27 mouse cellular contexts compared by ENCODE assay signal in the genomic region with DNA sequence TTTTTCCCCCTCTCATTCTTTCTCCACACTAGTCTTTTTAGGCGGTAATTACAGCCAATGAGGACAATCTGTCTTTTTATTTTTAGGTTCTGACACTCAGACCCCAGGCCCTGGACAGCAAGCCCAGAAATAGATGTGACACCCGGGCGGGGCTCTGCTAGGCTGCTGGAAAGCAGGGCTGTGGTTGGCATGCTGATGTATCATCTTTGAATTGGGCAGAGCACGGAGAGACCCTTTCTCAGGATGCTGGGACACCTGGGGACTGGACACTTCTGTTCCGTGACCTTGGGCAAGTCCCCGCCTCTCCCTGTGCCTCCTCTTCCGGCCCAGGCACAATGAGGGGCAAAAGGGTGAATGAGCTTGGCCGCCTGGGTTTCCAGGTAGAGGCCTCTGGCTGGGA.
DNase-seq lines count a peak whose midpoint lies in the region; ATAC-seq lines count a peak whose summit lies in the region.
"Had no signal": no experiment of that assay in that cellular context is flagged by ENCODE, and none has a peak within 500 bp of the region (broad histone marks: within the 10 kb centered on the region; RNA-seq: fewer than 3 reads in every experiment).

No protein-coding gene starts in this region.

- H3K4me2 ChIP-seq in forebrain, embryonic 12.5 days = no peak overlapping the region
- no peak overlapping the region for H3K4me2 ChIP-seq in heart, embryonic 11.5 days
- no peak overlapping the region for H3K4me2 ChIP-seq in heart, embryonic 14.5 days (ENCODE audit: low read length)
- no peak overlapping the region for H3K4me2 ChIP-seq in hindbrain, embryonic 16.5 days (ENCODE audit: low read length)
- H3K4me2 ChIP-seq: embryonic facial prominence, embryonic 13.5 days; hindbrain, embryonic 12.5 days; hindbrain, embryonic 15.5 days; intestine, embryonic 15.5 days had no signal

- H3K27me3 ChIP-seq in forebrain, embryonic 10.5 days (ENCODE audit: poor library complexity, severe bottlenecking) = peaks cover 48% of the 10 kb centered on the region
- H3K27me3 ChIP-seq in forebrain, embryonic 12.5 days = peaks cover 9% of the 10 kb centered on the region; the same call in 1 of the 2 replicates
- no peaks in the 10 kb centered on the region for H3K27me3 ChIP-seq in heart, embryonic 11.5 days (ENCODE audit: control insufficient read depth, insufficient read depth, low read length)
- no peaks in the 10 kb centered on the region for H3K27me3 ChIP-seq in heart, embryonic 14.5 days (ENCODE audit: control insufficient read depth, insufficient read depth, low read length)
- H3K27me3 ChIP-seq in hindbrain, embryonic 10.5 days (ENCODE audit: insufficient read depth, poor library complexity, severe bottlenecking) = peaks cover 100% of the 10 kb centered on the region
- H3K27me3 ChIP-seq in hindbrain, embryonic 16.5 days (replicated peaks; ENCODE audit: control insufficient read depth, insufficient read depth, low read length) = peaks cover 2% of the 10 kb centered on the region
- H3K27me3 ChIP-seq: embryonic facial prominence, embryonic 13.5 days; intestine, embryonic 15.5 days had no signal

- intact Hi-C loops in heart, postnatal 25 days (cut with DNase I) = no loop called here

- peaks cover 80% of the 10 kb centered on the region for H3K4me1 ChIP-seq in forebrain, embryonic 10.5 days
- peaks cover 48% of the 10 kb centered on the region for H3K4me1 ChIP-seq in forebrain, embryonic 12.5 days
- peaks cover 48% of the 10 kb centered on the region for H3K4me1 ChIP-seq in heart, embryonic 11.5 days (ENCODE audit: control insufficient read depth, insufficient read depth, low read length)
- H3K4me1 ChIP-seq in heart, embryonic 14.5 days (ENCODE audit: control insufficient read depth in 2 of 2, insufficient read depth in 2 of 2, low read length in 2 of 2) = peaks cover 58 to 62% of the 10 kb centered on the region in 2 experiments
- peaks cover 60% of the 10 kb centered on the region for H3K4me1 ChIP-seq in hindbrain, embryonic 10.5 days (replicated peaks)
- no peaks in the 10 kb centered on the region for H3K4me1 ChIP-seq in hindbrain, embryonic 16.5 days (ENCODE audit: control insufficient read depth, insufficient read depth, low read depth, low read length)

- DNase-seq in forebrain, embryonic 10.5 days (ENCODE audit: extremely low spot score, low spot score) = no peak
- no peak for DNase-seq in heart, postnatal 25 days (ENCODE audit: low spot score)
- no peak for DNase-seq in heart, adult 9 months (ENCODE audit: low spot score in 2 of 2)
- DNase-seq in hindbrain, embryonic 10.5 days (ENCODE audit: low spot score) = no peak
- DNase-seq: adrenal gland, postnatal 25 days; cerebellum, adult 11-12 months; cerebellum, adult 8-10 months; cerebellum, postnatal 10 days; cerebellum, postnatal 36 days; embryo, embryonic 11 days; forebrain, postnatal 0 days; gastrocnemius, adult 2 months; gastrocnemius, postnatal 14 days; kidney, adult 11 months; kidney, adult 9 months had no signal

- H3K36me3 ChIP-seq in forebrain, embryonic 10.5 days (replicated peaks) = no peaks in the 10 kb centered on the region
- H3K36me3 ChIP-seq in forebrain, embryonic 12.5 days (replicated peaks) = no peaks in the 10 kb centered on the region
- H3K36me3 ChIP-seq in heart, embryonic 11.5 days (ENCODE audit: control insufficient read depth, insufficient read depth, low read length) = no peaks in the 10 kb centered on the region
- no peaks in the 10 kb centered on the region for H3K36me3 ChIP-seq in heart, embryonic 14.5 days (ENCODE audit: control insufficient read depth, insufficient read depth, low read length)
- no peaks in the 10 kb centered on the region for H3K36me3 ChIP-seq in hindbrain, embryonic 10.5 days
- no peaks in the 10 kb centered on the region for H3K36me3 ChIP-seq in hindbrain, embryonic 16.5 days (ENCODE audit: control insufficient read depth, insufficient read depth, low read length)
- H3K36me3 ChIP-seq: embryonic facial prominence, embryonic 10.5 days; embryonic facial prominence, embryonic 13.5 days; hindbrain, embryonic 12.5 days; hindbrain, embryonic 15.5 days; intestine, embryonic 15.5 days had no signal

- H3K27ac ChIP-seq in forebrain, embryonic 10.5 days = 0 out of 2 replicates have a peak overlapping the region, but pooled peaks have one; percentile 77
- H3K27ac ChIP-seq in forebrain, embryonic 12.5 days = no peak overlapping the region
- peak overlapping the region; percentile 29 for H3K27ac ChIP-seq in heart, embryonic 11.5 days (ENCODE audit: low read depth, low read length)
- peak overlapping the region; percentile 77 for H3K27ac ChIP-seq in heart, embryonic 14.5 days (replicated peaks in 1 of 2; ENCODE audit: control insufficient read depth in 1 of 2, insufficient read depth in 1 of 2, low read depth in 2 of 2, low read length in 2 of 2)
- H3K27ac ChIP-seq in hindbrain, embryonic 10.5 days = peak overlapping the region; percentile 3; the same call in 1 of the 2 replicates
- no peak overlapping the region for H3K27ac ChIP-seq in hindbrain, embryonic 16.5 days (ENCODE audit: low read depth, low read length)
- H3K27ac ChIP-seq: embryonic facial prominence, embryonic 10.5 days; embryonic facial prominence, embryonic 13.5 days; gastrocnemius, adult 2 months; hindbrain, embryonic 12.5 days; hindbrain, embryonic 15.5 days; intestine, embryonic 15.5 days had no signal

- H3K4me3 ChIP-seq in forebrain, embryonic 10.5 days = no peak overlapping the region
- no peak overlapping the region for H3K4me3 ChIP-seq in forebrain, embryonic 12.5 days (replicated peaks)
- no peak overlapping the region for H3K4me3 ChIP-seq in heart, embryonic 11.5 days (ENCODE audit: low read depth, low read length)
- no peak overlapping the region for H3K4me3 ChIP-seq in heart, embryonic 14.5 days (ENCODE audit: control insufficient read depth in 1 of 2, insufficient read depth in 1 of 2, low read depth in 1 of 2, low read length in 2 of 2)
- no peak overlapping the region for H3K4me3 ChIP-seq in hindbrain, embryonic 10.5 days
- no peak overlapping the region for H3K4me3 ChIP-seq in hindbrain, embryonic 16.5 days (ENCODE audit: low read length)
- H3K4me3 ChIP-seq: embryonic facial prominence, embryonic 10.5 days; embryonic facial prominence, embryonic 13.5 days; erythroblast, embryonic 14.5 days; gastrocnemius, adult 2 months; hindbrain, embryonic 12.5 days; hindbrain, embryonic 15.5 days; intestine, embryonic 15.5 days had no signal

- WGBS in forebrain, embryonic 10.5 days = 77% methylated on average over 8 of the region's 8 CpGs
- 76% methylated on average over 8 of the region's 8 CpGs for WGBS in forebrain, embryonic 12.5 days
- WGBS in heart, embryonic 11.5 days (ENCODE audit: insufficient replicate concordance) = 55% methylated on average over 8 of the region's 8 CpGs
- WGBS in heart, embryonic 14.5 days = 44% methylated on average over 8 of the region's 8 CpGs
- WGBS in hindbrain, embryonic 10.5 days = 76% methylated on average over 8 of the region's 8 CpGs
- WGBS in hindbrain, embryonic 16.5 days = 66% methylated on average over 8 of the region's 8 CpGs

- H3K9me3 ChIP-seq in forebrain, embryonic 10.5 days = no peaks in the 10 kb centered on the region
- H3K9me3 ChIP-seq in forebrain, embryonic 12.5 days = no peaks in the 10 kb centered on the region
- H3K9me3 ChIP-seq in heart, embryonic 11.5 days (replicated peaks; ENCODE audit: control insufficient read depth, low read length) = no peaks in the 10 kb centered on the region
- no peaks in the 10 kb centered on the region for H3K9me3 ChIP-seq in heart, embryonic 14.5 days (ENCODE audit: control insufficient read depth, low read length)
- H3K9me3 ChIP-seq in hindbrain, embryonic 10.5 days = no peaks in the 10 kb centered on the region
- no peaks in the 10 kb centered on the region for H3K9me3 ChIP-seq in hindbrain, embryonic 16.5 days (ENCODE audit: control insufficient read depth, low read length)
- H3K9me3 ChIP-seq: embryonic facial prominence, embryonic 10.5 days; embryonic facial prominence, embryonic 13.5 days; hindbrain, embryonic 12.5 days; hindbrain, embryonic 15.5 days; intestine, embryonic 15.5 days had no signal

- ATAC-seq in forebrain, embryonic 12.5 days (ENCODE audit: low FRiP score) = no peak
- no peak for ATAC-seq in heart, embryonic 11.5 days (replicated peaks; ENCODE audit: insufficient number of reproducible peaks, low FRiP score, low TSS enrichment)
- ATAC-seq in heart, embryonic 14.5 days (ENCODE audit: insufficient number of reproducible peaks, insufficient read depth, low FRiP score, low read depth) = no peak
- no peak for ATAC-seq in hindbrain, embryonic 16.5 days
- ATAC-seq: activated CD4-positive, CD25-positive, alpha-beta regulatory T cell, adult 4 months; forebrain, embryonic 14.5 days; forebrain, postnatal 0 days; intestine, embryonic 15.5 days had no signal

- H3K9ac ChIP-seq in forebrain, embryonic 12.5 days = no peak overlapping the region
- H3K9ac ChIP-seq in heart, embryonic 11.5 days (ENCODE audit: low read depth, low read length) = no peak overlapping the region; the same call in 1 of the 2 replicates
- peak overlapping the region; percentile 18; the same call in 1 of the 2 replicates for H3K9ac ChIP-seq in heart, embryonic 14.5 days (ENCODE audit: low read length)
- H3K9ac ChIP-seq in hindbrain, embryonic 16.5 days (ENCODE audit: low read depth, low read length) = no peak overlapping the region
- H3K9ac ChIP-seq: embryonic facial prominence, embryonic 13.5 days; forebrain, postnatal 0 days; hindbrain, embryonic 12.5 days; hindbrain, embryonic 15.5 days; intestine, embryonic 15.5 days had no signal

Comparison
In these comparisons a context has a peak if more than half of its experiments do, and no peak if none do; other contexts are left out.
1. H3K27ac ChIP-seq: peak in forebrain, embryonic 10.5 days (single experiment), heart, embryonic 11.5 days (single experiment), heart, embryonic 14.5 days (2 of 2) and hindbrain, embryonic 10.5 days (single experiment); none in forebrain, embryonic 12.5 days (single experiment) and hindbrain, embryonic 16.5 days (single experiment).